Mouse (Mus musculus) midbrain, embryonic 15.5 days (tissue): ENCODE data around the gene Ercc1. TPM values are rescaled to one million over a fixed set of nuclear protein-coding genes. Genes with fewer than 3 reads are reported as not detected.

Experiments
- ATAC-seq: fragments of 200-750 bp; cut with Nextera tagmentation; replicated peaks from 2 replicates; pipeline ENCODE4 v1.8.0; 2017; ENCODE audit warnings: moderate TSS enrichment
- H3K27ac ChIP-seq: fragments of 300-500 bp; sonication (generic); 2 replicates; pipeline ENCODE4 v1.5.1; 2015; ENCODE audit warnings: mild to moderate bottlenecking, inconsistent platforms
- H3K27me3 ChIP-seq: fragments of 300-500 bp; sonication (generic); replicated peaks from 2 replicates; pipeline ENCODE4 v1.6.1; 2015; ENCODE audit warnings: inconsistent platforms
- H3K36me3 ChIP-seq: fragments of 300-500 bp; sonication (generic); replicated peaks from 2 replicates; pipeline ENCODE4 v1.6.1; 2015; ENCODE audit warnings: inconsistent platforms
- H3K4me1 ChIP-seq: fragments of 300-500 bp; sonication (generic); 2 replicates; pipeline ENCODE4 v1.6.1; 2015; ENCODE audit warnings: inconsistent platforms
- H3K4me2 ChIP-seq: fragments of 300-500 bp; sonication (generic); 2 replicates; pipeline ENCODE4 v1.6.1; 2015; ENCODE audit warnings: inconsistent platforms, mild to moderate bottlenecking, moderate library complexity
- H3K4me3 ChIP-seq: fragments of 300-500 bp; sonication (generic); 2 replicates; pipeline ENCODE4 v1.5.1; 2015; ENCODE audit warnings: mild to moderate bottlenecking, inconsistent platforms
- H3K9ac ChIP-seq: fragments of 300-500 bp; sonication (generic); 2 replicates; pipeline ENCODE4 v1.6.1; 2015; ENCODE audit warnings: mild to moderate bottlenecking, inconsistent platforms
- H3K9me3 ChIP-seq: fragments of 300-500 bp; sonication (generic); 2 replicates; pipeline ENCODE4 v1.6.1; 2016; ENCODE audit warnings: inconsistent platforms
- WGBS: fragments of 180-500 bp; shearing (Covaris S2); methylation state at CpG from one replicate; pipeline ENCODE4 v1.1.7; 2015; ENCODE audit warnings: mixed read lengths; 5-methylcytosine and 5-hydroxymethylcytosine counted together
- polyA plus RNA-seq: library from polyadenylated mRNA; unstranded; fragments of >200 nt; fragmentation: Nextera tagmentation; extraction: Ambion mirVana; gene quantifications from 2 replicates; pipeline ENCODE4 v1.2.1, GENCODE M21; 2015

Gene Ercc1
- polyA plus RNA-seq, 1 experiment from 2014 or later = 83.3 TPM

DNA sequence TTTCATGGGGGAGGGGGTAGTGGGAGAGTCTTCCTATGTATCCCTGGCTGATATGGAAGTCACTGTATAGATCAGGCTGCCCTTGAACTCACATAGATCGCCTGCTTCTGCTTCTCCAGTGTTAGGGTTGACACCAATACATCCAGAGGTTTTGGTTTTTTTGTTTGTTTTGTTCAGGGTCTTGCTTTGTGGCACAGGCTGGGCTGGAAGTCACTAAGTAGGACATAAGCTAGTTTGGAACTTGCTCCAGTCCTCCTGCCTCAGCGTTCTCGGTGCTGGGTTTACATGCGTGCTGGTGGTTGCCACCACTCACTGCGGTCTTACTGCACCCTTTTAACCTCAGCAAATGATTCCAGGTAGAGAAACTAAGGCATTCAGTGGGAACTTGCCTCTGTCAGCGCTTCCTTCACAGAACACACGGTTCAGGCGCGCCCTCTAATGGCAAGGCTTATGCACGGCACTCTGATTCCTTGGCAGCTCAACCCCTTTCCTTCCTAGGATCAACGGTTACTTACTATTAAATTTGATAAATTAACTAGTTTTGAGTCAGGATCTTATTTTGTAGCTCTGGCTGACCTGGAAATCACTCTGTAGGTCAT, 1.3 kb upstream of the Ercc1 start:
- Histone ChIP-seq H3K4me2 (peak overlapping the region; percentile 96), H3K4me1 (peaks cover 41% of the 10 kb centered on the region), H3K36me3 (peaks cover 3% of the 10 kb centered on the region; the same call in 1 of the 2 replicates), H3K9me3 (no peaks in the 10 kb centered on the region), H3K27me3 (peaks cover 13% of the 10 kb centered on the region), H3K27ac (no peak overlapping the region), H3K4me3 (0 out of 2 replicates have a peak overlapping the region, but pooled peaks have one; percentile 1), H3K9ac (no peak overlapping the region)
- ATAC-seq = no peak
- WGBS = 3% methylated on average over 11 of the region's 11 CpGs

- H3K4me3 ChIP-seq = peak overlapping the region; percentile 81
- WGBS = 0% methylated on average over 31 of the region's 31 CpGs
Measured at GRCm38 (mm10) chr7:19344938-19345471, 427 bp downstream of the Ercc1 start.

DNA sequence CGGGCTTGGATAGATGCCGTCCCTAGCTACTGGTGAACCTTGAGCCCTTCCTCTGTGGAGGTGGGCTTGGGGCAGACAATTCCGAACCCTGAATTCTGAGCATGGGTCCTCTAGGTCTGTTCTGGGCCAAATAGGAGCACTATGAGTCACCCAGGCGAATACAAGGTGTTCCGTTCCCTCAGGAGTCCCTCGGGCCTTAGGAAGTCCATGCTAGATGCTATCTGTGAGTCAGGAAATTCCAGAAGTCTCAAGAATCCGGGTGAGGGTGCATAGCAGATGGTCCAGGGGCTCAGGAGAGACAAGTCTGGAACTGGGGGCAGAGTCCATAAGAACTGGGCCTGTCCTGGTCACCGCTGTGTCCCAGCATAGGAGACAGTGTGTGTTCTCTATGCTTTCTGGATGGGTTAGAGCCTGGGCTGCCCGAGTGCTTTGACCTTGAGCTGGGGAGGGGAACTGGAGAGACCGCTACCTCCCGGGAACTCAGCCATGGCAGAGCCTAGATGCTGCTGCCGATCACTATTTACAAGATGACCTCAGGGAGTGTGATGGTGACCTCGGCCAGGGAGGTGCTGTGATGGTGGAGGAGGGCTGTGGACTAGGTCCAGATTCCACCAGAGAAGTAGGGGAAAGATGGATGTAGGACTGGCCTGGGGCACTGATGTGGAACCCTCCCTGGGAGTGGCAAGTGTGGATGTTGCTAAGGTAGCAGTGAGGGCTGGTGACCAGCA, 4.8 kb downstream of the Ercc1 start:
- Histone ChIP-seq H3K4me1 (peaks cover 17% of the 10 kb centered on the region), H3K9me3 (no peaks in the 10 kb centered on the region), H3K27ac (no peak overlapping the region), H3K4me2 (no peak overlapping the region), H3K27me3 (no peaks in the 10 kb centered on the region), H3K4me3 (no peak overlapping the region), H3K36me3 (peaks cover 26% of the 10 kb centered on the region; the same call in 1 of the 2 replicates), H3K9ac (no peak overlapping the region)
- no peak for ATAC-seq
- 90% methylated on average over 13 of the region's 13 CpGs for WGBS

More at GRCm38 (mm10) chr7:19344938-19345471, 427 bp downstream of the Ercc1 start:
- H3K27me3 ChIP-seq = peaks cover 13% of the 10 kb centered on the region
- H3K4me2 ChIP-seq = peak overlapping the region; percentile 92
- H3K27ac ChIP-seq = peak overlapping the region; percentile 89
- peaks cover 11% of the 10 kb centered on the region; the same call in 1 of the 2 replicates for H3K36me3 ChIP-seq
- peaks cover 41% of the 10 kb centered on the region for H3K4me1 ChIP-seq
- peak overlapping the region; percentile 75 for H3K9ac ChIP-seq
- ATAC-seq = peak; percentile 95
- H3K9me3 ChIP-seq = no peaks in the 10 kb centered on the region

DNA sequence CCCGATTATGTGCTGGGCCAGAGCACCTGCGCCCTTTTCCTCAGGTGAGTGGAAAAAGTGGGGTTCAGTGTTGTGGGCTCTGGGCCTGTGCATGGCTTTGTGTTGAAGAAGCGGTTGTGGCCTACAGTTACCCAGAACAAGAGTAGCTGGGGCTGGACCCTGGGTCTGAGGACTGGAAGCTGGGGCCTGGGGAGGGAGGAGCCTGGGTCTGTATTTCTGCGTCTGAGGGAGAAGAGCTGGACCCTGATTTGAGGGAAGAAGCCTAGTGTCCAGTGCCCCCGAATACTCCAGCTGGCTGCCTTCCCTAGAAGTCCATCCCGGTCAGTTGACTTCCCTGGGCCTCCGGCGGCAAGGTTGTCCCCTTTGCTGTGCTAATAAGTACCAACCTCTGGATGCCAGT, 5.6 kb downstream of the Ercc1 start:
- Histone ChIP-seq H3K36me3 (peaks cover 27% of the 10 kb centered on the region; the same call in 1 of the 2 replicates), H3K9ac (no peak overlapping the region), H3K27me3 (no peaks in the 10 kb centered on the region), H3K4me2 (no peak overlapping the region), H3K4me1 (peaks cover 13% of the 10 kb centered on the region), H3K9me3 (no peaks in the 10 kb centered on the region), H3K27ac (no peak overlapping the region), H3K4me3 (no peak overlapping the region)
- WGBS = 90% methylated on average over 8 of the region's 8 CpGs
- no peak for ATAC-seq

DNA sequence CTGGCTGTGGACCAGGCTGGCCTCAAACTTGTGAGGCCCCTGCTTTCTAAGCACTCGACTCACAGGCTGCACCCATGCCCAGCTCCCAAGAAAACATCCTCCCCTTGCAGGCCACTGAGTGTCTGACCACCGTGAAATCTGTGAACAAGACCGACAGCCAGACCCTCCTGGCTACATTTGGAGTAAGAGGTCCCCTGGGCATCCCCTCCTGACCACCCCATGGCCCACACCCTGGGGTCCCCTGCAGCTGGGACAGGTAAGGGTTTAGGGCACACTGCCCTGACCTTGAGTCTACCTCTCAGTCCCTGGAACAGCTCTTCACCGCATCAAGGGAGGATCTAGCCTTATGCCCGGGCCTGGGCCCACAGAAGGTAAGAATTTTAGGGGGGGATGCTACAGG, 10.4 kb downstream of the Ercc1 start:
- Histone ChIP-seq H3K36me3 (peaks cover 24% of the 10 kb centered on the region; the same call in 1 of the 2 replicates), H3K9ac (no peak overlapping the region), H3K4me1 (peaks cover 11% of the 10 kb centered on the region), H3K27ac (no peak overlapping the region), H3K27me3 (no peaks in the 10 kb centered on the region), H3K4me3 (no peak overlapping the region), H3K4me2 (no peak overlapping the region), H3K9me3 (no peaks in the 10 kb centered on the region)
- 90% methylated on average over 5 of the region's 5 CpGs for WGBS
- no peak for ATAC-seq

DNA sequence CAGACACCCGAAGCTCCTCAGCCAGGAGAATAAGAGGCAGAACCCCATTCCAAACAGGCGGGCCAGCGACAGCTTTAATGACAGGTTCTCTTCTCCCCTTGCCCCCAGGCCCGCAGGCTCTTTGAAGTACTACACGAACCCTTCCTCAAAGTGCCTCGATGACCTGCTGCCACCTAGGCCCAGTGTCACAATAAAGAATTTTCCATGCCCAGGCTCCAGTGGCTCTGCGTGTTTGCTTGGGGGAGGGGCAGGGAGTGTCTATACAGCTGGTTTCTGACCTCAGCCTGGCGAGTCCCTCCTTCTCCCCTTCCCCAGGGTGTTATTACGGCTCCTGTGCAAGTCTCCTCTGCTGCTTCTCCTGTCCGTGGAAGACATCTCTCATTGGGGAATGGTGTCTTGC, 11.7 kb downstream of the Ercc1 start:
- 75% methylated on average over 10 of the region's 10 CpGs for WGBS

DNA sequence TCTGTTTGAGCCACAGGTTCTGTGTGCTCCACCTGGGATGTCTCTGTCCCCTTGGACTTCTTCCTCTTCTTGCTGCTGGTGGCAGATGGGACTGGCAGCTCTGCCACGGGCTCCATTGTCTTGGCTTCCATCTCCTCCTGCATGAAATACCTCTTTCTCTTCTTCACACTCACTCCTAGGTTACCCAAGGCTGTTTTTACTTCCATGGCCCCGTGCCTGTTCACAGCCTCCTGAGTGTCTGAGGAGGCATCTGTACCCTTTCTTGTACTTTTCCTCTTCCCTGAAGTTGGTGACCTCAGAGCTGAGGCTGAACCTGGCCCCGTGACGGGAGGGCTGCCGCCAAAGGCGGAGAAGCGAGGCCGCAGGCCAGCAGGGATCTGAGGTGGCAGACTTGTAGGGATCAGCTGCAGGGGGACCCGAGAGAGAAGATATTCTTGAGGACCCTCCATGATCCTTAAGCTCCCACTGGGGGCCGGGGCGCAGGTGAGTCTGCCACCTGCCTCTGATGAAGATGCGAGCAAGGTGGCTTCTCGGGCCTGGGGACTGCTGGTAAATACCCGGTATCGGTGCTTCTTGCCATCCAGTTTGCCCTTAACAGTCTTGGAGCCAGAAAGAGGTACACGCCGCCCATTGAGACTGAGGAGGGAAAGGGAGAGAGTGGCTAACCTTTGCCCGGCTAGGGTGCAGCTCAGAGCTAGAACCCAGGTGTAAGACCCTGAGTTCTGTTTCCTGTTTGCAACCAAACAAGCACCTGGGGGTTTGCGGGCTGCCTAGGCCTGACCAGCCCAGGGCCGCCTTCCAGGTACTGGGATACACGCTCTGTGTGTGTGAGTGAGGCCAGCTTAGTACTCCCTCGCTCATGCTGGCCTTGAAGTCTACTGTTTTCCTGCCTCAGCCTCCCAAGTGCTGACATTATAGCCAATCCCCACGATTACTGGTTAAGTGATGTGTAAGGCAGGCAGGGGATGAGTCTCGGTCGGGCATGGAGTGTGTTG, 13.1 kb downstream of the Ercc1 start:
- Histone ChIP-seq H3K4me2 (peak overlapping the region; percentile 96; the same call in 1 of the 2 replicates), H3K27ac (no peak overlapping the region), H3K9ac (no peak overlapping the region; the same call in 1 of the 2 replicates), H3K9me3 (no peaks in the 10 kb centered on the region), H3K4me3 (0 out of 2 replicates have a peak overlapping the region, but pooled peaks have one; percentile 0), H3K36me3 (peaks cover 17% of the 10 kb centered on the region; the same call in 1 of the 2 replicates), H3K4me1 (peaks cover 34% of the 10 kb centered on the region), H3K27me3 (peaks cover 5% of the 10 kb centered on the region; the same call in 1 of the 2 replicates)
- ATAC-seq = no peak
- WGBS = 90% methylated on average over 25 of the region's 25 CpGs

More for the DNA sequence above, 11.7 kb downstream of the Ercc1 start:
- Histone ChIP-seq H3K27me3 (no peaks in the 10 kb centered on the region; the same call in 1 of the 2 replicates), H3K4me2 (no peak overlapping the region), H3K36me3 (peaks cover 22% of the 10 kb centered on the region; the same call in 1 of the 2 replicates), H3K9me3 (no peaks in the 10 kb centered on the region), H3K9ac (no peak overlapping the region), H3K4me1 (peaks cover 23% of the 10 kb centered on the region), H3K4me3 (no peak overlapping the region), H3K27ac (no peak overlapping the region)
- no peak for ATAC-seq

GRCm38 (mm10) chr7:19358634-19359033, 14.1 kb downstream of the Ercc1 start:
- no peak overlapping the region for H3K27ac ChIP-seq
- H3K4me1 ChIP-seq = peaks cover 34% of the 10 kb centered on the region
- 22% methylated on average over 13 of the region's 13 CpGs for WGBS
- no peaks in the 10 kb centered on the region for H3K9me3 ChIP-seq
- peak overlapping the region; percentile 74 for H3K4me3 ChIP-seq
- peaks cover 11% of the 10 kb centered on the region; the same call in 1 of the 2 replicates for H3K36me3 ChIP-seq
- H3K27me3 ChIP-seq = peaks cover 5% of the 10 kb centered on the region; the same call in 1 of the 2 replicates
- no peak for ATAC-seq
- H3K9ac ChIP-seq = peak overlapping the region; percentile 60
- peak overlapping the region; percentile 96 for H3K4me2 ChIP-seq

GRCm38 (mm10) chr7:19359299-19359891, 14.8 kb downstream of the Ercc1 start, which contains the start of the genes Cd3eap and Ppp1r13l:
Gene Cd3eap (minus strand): TSS chr7:19359483.
Gene Ppp1r13l (plus strand): TSS chr7:19359749.
- ATAC-seq = peak; percentile 87
- peaks cover 9% of the 10 kb centered on the region; the same call in 1 of the 2 replicates for H3K36me3 ChIP-seq
- H3K27ac ChIP-seq = peak within 1 kb of the TSS; percentile 67
- H3K9me3 ChIP-seq = no peaks in the 10 kb centered on the region
- H3K27me3 ChIP-seq = peaks cover 5% of the 10 kb centered on the region; the same call in 1 of the 2 replicates
- WGBS = under 1% methylated on average over 31 of the region's 31 CpGs
- H3K4me3 ChIP-seq = peak within 1 kb of the TSS; percentile 74
- H3K4me1 ChIP-seq = peaks cover 34% of the 10 kb centered on the region
- peak within 1 kb of the TSS; percentile 96 for H3K4me2 ChIP-seq
- peak within 1 kb of the TSS; percentile 60 for H3K9ac ChIP-seq

DNA sequence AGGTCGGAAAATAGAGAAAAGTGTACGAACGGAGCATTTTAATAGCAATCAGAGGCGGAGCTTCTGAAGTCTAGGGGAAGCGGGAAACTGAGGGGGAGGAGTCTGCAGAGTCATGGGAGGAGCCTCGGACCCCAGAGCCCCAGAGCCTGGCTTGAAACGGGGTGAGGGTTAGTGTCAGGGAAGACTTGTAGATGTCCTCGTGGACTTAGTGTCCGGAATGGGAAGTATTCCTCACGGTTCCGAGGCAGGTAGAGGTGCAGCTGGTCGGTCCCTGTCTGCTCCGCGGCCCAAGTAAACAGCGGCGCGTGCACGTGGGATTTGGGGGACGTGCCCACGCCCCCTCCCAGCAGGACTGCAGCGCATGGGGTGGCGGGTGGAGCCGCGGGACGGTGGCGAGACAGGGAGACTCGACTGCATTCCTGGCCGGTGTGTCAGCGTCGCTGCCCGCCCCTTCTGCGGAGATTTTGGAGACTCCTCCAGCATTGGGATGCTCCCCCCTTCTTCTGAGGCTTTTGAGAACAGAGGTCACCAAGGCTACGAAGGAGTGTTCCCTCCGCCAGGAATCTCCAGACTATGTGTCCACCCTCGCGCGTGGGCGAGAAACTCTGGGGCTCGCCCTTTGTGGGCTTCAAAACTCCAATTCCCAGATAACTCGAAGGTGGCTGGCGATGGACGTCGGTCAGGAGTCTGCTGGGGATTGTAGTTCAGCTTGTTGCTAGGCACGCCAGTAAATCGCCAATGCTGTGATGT, 15.5 kb downstream of the Ercc1 start:
- under 1% methylated on average over 45 of the region's 45 CpGs for WGBS
- peak overlapping the region; percentile 96 for H3K4me2 ChIP-seq
- H3K27ac ChIP-seq = peak overlapping the region; percentile 67

More for the DNA sequence above, 15.5 kb downstream of the Ercc1 start:
- H3K9ac ChIP-seq = peak overlapping the region; percentile 60; the same call in 1 of the 2 replicates
- peaks cover 34% of the 10 kb centered on the region for H3K4me1 ChIP-seq
- peaks cover 5% of the 10 kb centered on the region; the same call in 1 of the 2 replicates for H3K27me3 ChIP-seq
- peak overlapping the region; percentile 74 for H3K4me3 ChIP-seq
- ATAC-seq = peak; percentile 79
- H3K36me3 ChIP-seq = peaks cover 8% of the 10 kb centered on the region; the same call in 1 of the 2 replicates
- H3K9me3 ChIP-seq = no peaks in the 10 kb centered on the region
